Mouse (Mus musculus): ENCODE results near the gene Bcl6.

The Bcl6 gene

DNA sequence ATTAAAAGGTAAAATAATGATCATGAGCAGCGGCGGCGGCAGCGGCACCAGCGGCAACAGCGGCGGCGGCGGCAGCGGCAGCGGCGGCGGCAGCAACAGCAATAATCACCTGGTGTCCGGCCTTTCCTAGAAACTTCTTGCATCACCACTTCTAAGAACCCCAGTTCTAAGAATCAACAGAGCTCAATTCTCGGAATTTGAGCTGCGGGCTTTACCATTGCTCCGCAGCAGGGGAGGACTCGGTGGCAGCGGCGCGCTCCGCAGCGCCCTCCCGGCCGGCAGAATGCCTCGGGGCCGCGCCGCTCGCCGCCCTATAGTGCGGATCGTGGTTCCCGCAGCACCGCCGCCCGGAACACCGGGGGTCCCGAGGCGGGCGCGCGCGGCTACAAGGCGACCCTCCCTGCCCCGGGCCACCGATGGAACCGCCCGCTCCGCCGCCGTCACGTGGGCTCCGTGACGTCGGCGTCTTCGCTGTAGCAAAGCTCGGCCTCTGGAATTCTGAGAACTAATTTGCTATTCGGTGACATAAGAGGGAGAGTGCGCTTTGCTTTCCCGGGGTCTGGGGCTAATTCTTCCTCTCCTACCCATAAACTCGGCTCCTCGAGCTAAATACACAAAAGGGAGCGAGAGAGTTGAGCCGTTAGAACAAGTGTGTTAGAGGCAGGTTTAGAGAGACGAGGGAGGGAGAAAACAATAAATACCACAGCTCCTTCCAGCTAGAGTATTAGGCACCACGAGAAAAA lies at the start of gene Bcl6, which contains the start of gene Gm37419:
Gene Bcl6 (minus strand): TSS at position 387 of the 743 bp plus-strand sequence.
Gene Gm37419 (plus strand): TSS at position 17 of the 743 bp plus-strand sequence.
- Histone ChIP-seq H3K9me3 (ENCODE audit: low read length) (no peaks in the 10 kb centered on the region), H3K36me3 (ENCODE audit: insufficient read depth, low read length) (no peaks in the 10 kb centered on the region), H3K27me3 (ENCODE audit: insufficient read depth, low read length) (peaks cover 49% of the 10 kb centered on the region), H3K4me3 (replicated peaks; ENCODE audit: low read length) (peak within 1 kb of the TSS; percentile 83), H3K4me1 (replicated peaks; ENCODE audit: low read depth, low read length) (peaks cover 47% of the 10 kb centered on the region)
- TF ChIP-seq NANOG (IDR thresholded peaks at IDR 0.05; ENCODE audit: borderline replicate concordance, low read length) = no peak
- no peak for TF ChIP-seq POU5F1 (IDR thresholded peaks at IDR 0.05; ENCODE audit: borderline replicate concordance, low read length)
- no peak for TF ChIP-seq CTCF (conservative IDR thresholded peaks at IDR 0.05; ENCODE audit: low read length)

DNA sequence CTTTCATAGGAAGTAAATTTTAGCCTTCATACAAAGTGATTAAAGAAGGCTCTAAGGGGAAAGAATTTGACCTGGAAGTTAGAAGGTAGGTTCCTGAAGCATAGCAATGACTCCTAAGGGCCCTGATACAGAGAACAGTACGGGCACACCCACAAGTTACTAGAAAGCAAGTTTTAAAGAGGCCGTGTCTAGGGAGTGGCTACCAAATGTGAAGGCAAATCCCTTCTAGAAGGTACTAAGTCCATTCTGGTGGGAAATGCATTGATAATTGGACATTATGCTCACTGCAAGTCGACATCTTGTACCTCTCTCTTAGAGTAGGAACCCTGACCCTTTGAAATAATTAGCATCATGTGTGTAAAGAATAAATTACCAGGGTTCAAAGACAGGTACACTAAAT lies 47.7 kb upstream of the Bcl6 start:
- Histone ChIP-seq H3K36me3 (ENCODE audit: insufficient read depth, low read length) (no peaks in the 10 kb centered on the region), H3K4me3 (replicated peaks; ENCODE audit: low read length) (no peak overlapping the region), H3K9me3 (ENCODE audit: low read length) (no peaks in the 10 kb centered on the region), H3K27me3 (ENCODE audit: insufficient read depth, low read length) (no peaks in the 10 kb centered on the region), H3K4me1 (replicated peaks; ENCODE audit: low read depth, low read length) (0 out of 2 replicates have a peak, but pooled peaks cover 5% of the 10 kb centered on the region)
- TF ChIP-seq CTCF (conservative IDR thresholded peaks at IDR 0.05; ENCODE audit: low read length) = no peak

DNA sequence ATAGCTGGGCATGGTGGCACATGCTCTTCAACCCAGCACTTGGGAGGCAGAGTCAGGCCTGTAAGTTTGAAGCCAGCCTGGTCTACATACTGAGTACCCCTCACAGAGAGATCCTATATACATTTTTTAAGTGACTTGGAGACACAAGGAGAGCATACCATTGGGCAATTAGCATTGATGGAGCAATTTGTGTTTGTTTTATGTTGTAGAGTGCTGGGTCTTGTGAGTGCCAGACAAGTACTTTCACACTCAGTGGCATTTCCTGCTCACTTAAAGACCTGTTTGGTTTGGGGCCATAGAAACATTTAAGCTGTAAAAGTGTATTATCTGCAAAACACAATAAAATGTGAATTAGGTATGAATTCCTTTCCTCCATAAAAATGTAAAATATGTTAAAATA lies 47.1 kb upstream of the Bcl6 start:
- no peaks in the 10 kb centered on the region for H3K9me3 ChIP-seq (ENCODE audit: low read length)
- H3K27me3 ChIP-seq (ENCODE audit: insufficient read depth, low read length) = no peaks in the 10 kb centered on the region
- H3K4me1 ChIP-seq (replicated peaks; ENCODE audit: low read depth, low read length) = peaks cover 8% of the 10 kb centered on the region; the same call in 1 of the 2 replicates
- no peaks in the 10 kb centered on the region for H3K36me3 ChIP-seq (ENCODE audit: insufficient read depth, low read length)
- peak; percentile 30; the same call in 1 of the 2 replicates for TF ChIP-seq NANOG (IDR thresholded peaks at IDR 0.05; ENCODE audit: borderline replicate concordance, low read length)
- no peak for TF ChIP-seq POU5F1 (IDR thresholded peaks at IDR 0.05; ENCODE audit: borderline replicate concordance, low read length)
- H3K4me3 ChIP-seq (replicated peaks; ENCODE audit: low read length) = no peak overlapping the region

DNA sequence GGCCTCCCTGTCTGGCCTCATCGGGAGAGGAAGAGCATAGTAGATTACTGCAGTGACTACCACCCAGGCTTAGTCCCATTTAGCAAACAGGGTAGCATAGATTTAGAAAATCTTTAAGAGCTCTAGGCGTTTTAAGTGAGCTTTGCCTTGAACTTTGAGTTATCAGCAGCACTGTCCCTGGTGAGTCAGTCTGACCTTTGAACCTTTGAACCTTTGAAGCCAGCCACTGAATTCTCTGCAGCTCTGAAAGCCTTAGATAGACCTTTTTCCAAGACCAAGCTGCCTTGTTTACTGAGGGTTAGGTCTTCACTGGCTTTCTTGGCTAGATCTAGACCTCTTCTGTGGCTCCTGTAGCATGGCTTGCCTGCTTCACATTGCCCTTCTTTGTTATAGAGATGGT lies 45.8 kb upstream of the Bcl6 start:
- no peaks in the 10 kb centered on the region for H3K36me3 ChIP-seq (ENCODE audit: insufficient read depth, low read length)
- H3K4me3 ChIP-seq (replicated peaks; ENCODE audit: low read length) = no peak overlapping the region
- H3K4me1 ChIP-seq (replicated peaks; ENCODE audit: low read depth, low read length) = peaks cover 19% of the 10 kb centered on the region
- H3K9me3 ChIP-seq (ENCODE audit: low read length) = no peaks in the 10 kb centered on the region
- no peaks in the 10 kb centered on the region for H3K27me3 ChIP-seq (ENCODE audit: insufficient read depth, low read length)
- TF ChIP-seq CTCF (conservative IDR thresholded peaks at IDR 0.05; ENCODE audit: low read length) = no peak
- TF ChIP-seq POU5F1 (IDR thresholded peaks at IDR 0.05; ENCODE audit: borderline replicate concordance, low read length) = no peak
- no peak for TF ChIP-seq NANOG (IDR thresholded peaks at IDR 0.05; ENCODE audit: borderline replicate concordance, low read length)

DNA sequence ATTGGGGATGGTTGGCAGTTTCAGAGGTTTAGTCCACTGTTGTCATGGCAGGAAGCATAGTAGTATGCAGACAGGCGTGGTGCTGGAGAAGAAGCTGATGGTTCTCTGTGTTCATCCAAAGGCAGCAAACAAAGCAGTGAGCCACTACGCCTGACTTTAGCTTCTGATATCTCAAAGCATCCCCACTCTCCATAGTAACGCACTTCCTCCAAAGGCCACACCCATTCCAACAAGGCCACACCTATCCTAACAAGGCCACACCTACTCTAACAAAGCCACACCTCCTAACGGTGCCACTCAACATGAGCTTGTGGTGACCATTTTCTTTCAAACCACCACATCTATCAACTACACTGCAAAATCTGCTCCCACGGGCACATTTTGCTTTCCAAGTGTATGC lies 44.6 kb upstream of the Bcl6 start:
- H3K27me3 ChIP-seq (ENCODE audit: insufficient read depth, low read length) = no peaks in the 10 kb centered on the region
- no peaks in the 10 kb centered on the region for H3K36me3 ChIP-seq (ENCODE audit: insufficient read depth, low read length)
- no peaks in the 10 kb centered on the region for H3K9me3 ChIP-seq (ENCODE audit: low read length)
- TF ChIP-seq NANOG (IDR thresholded peaks at IDR 0.05; ENCODE audit: borderline replicate concordance, low read length) (no peak), CTCF (conservative IDR thresholded peaks at IDR 0.05; ENCODE audit: low read length) (no peak), POU5F1 (IDR thresholded peaks at IDR 0.05; ENCODE audit: borderline replicate concordance, low read length) (no peak)
- no peak overlapping the region for H3K4me3 ChIP-seq (replicated peaks; ENCODE audit: low read length)
- H3K4me1 ChIP-seq (replicated peaks; ENCODE audit: low read depth, low read length) = peaks cover 21% of the 10 kb centered on the region

DNA sequence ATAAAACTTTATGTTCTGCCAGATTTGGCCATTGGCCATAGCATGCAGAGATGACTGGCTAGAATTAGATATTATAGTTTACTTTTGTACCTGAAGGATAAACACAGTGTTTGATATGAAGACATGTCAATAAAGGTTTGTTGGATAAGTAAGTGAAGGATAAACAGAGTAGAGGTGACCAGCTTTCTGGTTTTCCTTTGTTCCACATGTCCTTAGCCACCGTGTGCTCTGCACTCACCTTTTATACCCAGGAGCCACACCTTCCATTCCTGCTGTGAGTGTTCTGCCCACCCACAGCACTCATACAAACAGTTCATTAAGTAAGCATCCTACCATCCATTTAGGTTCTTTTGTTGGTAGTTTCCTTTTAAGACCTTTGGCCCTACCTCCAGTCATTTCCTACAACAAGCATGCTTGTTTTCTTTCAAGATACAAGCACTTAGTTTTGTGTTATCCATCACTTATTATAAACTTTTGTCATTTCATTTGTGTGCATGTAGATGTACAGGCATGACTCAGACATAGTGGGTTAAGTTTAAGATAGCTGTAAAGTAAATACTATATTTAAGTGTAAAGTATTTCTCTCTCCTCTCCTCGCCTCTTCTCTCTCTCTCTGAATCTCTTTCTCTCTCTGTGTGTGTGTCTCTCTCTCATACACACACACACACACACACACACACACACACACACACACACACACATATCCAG lies 41.5 kb upstream of the Bcl6 start:
- H3K27me3 ChIP-seq (ENCODE audit: insufficient read depth, low read length) = no peaks in the 10 kb centered on the region
- H3K36me3 ChIP-seq (ENCODE audit: insufficient read depth, low read length) = no peaks in the 10 kb centered on the region
- H3K9me3 ChIP-seq (ENCODE audit: low read length) = no peaks in the 10 kb centered on the region
- TF ChIP-seq NANOG (IDR thresholded peaks at IDR 0.05; ENCODE audit: borderline replicate concordance, low read length) = peak; percentile 47; the same call in 1 of the 2 replicates
- TF ChIP-seq CTCF (conservative IDR thresholded peaks at IDR 0.05; ENCODE audit: low read length) = no peak
- H3K4me1 ChIP-seq (replicated peaks; ENCODE audit: low read depth, low read length) = peaks cover 36% of the 10 kb centered on the region
- no peak overlapping the region for H3K4me3 ChIP-seq (replicated peaks; ENCODE audit: low read length)

DNA sequence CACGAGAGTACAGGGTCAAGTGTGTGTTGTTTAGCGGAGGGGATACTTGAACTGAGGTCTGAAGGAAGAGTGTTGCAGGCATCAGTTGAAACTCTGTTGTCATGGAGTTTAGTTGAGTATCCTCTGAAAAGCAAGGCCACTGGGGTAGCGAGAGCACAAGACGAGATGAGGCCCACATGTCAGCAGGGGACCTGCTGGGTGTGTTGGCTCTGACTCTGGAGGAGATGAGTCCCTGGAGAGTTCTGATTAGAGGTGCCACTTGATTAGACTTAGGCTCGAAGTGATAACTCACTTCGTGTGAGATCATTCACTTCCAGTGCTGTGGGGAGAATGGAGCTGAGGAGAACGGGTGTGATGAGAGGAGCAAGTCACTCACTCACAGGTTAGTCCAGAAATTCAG lies 36.8 kb upstream of the Bcl6 start:
- H3K4me3 ChIP-seq (replicated peaks; ENCODE audit: low read length) = no peak overlapping the region
- H3K9me3 ChIP-seq (ENCODE audit: low read length) = no peaks in the 10 kb centered on the region
- no peaks in the 10 kb centered on the region for H3K27me3 ChIP-seq (ENCODE audit: insufficient read depth, low read length)
- no peak for TF ChIP-seq NANOG (IDR thresholded peaks at IDR 0.05; ENCODE audit: borderline replicate concordance, low read length)
- TF ChIP-seq CTCF (conservative IDR thresholded peaks at IDR 0.05; ENCODE audit: low read length) = no peak
- TF ChIP-seq POU5F1 (IDR thresholded peaks at IDR 0.05; ENCODE audit: borderline replicate concordance, low read length) = no peak
- H3K4me1 ChIP-seq (replicated peaks; ENCODE audit: low read depth, low read length) = peaks cover 25% of the 10 kb centered on the region
- H3K36me3 ChIP-seq (ENCODE audit: insufficient read depth, low read length) = no peaks in the 10 kb centered on the region

DNA sequence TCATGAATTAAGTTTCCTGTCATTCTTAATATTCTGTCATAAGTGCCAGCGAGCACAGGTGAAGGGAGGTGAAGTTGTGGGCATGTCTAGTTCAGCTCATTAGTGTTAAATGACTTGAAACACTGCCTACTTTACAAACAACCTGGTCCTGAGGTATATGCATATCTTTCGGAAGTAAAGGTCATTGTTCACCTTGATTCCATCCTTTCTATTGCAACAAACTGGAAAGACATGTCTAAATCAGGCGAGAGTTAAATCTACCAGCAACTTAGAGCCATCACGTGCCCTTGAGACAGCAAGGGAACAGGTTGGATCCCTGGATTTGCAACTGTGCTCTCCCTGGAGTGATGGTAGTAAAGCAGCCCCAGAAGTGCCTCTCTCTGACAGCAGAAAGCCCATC lies 34.0 kb upstream of the Bcl6 start:
- Histone ChIP-seq H3K27me3 (ENCODE audit: insufficient read depth, low read length) (no peaks in the 10 kb centered on the region), H3K36me3 (ENCODE audit: insufficient read depth, low read length) (no peaks in the 10 kb centered on the region), H3K9me3 (ENCODE audit: low read length) (no peaks in the 10 kb centered on the region), H3K4me3 (replicated peaks; ENCODE audit: low read length) (no peak overlapping the region), H3K4me1 (replicated peaks; ENCODE audit: low read depth, low read length) (peaks cover 15% of the 10 kb centered on the region)
- TF ChIP-seq CTCF (conservative IDR thresholded peaks at IDR 0.05; ENCODE audit: low read length) = no peak
- TF ChIP-seq NANOG (IDR thresholded peaks at IDR 0.05; ENCODE audit: borderline replicate concordance, low read length) = no peak
- TF ChIP-seq POU5F1 (IDR thresholded peaks at IDR 0.05; ENCODE audit: borderline replicate concordance, low read length) = no peak
